Mouse (Mus musculus): ENCODE measurements around the gene Mrps33. TPM values are rescaled to one million over a fixed set of nuclear protein-coding genes. Genes with fewer than 3 reads are reported as not detected.

Gene Mrps33
- polyA plus RNA-seq, 1 experiment from 2014 or later: 166 TPM

- H3K36me3 ChIP-seq (ENCODE audit: control insufficient read depth, insufficient read depth, low read length): no peaks in the 10 kb centered on the region
- peaks cover 12% of the 10 kb centered on the region for H3K4me1 ChIP-seq (ENCODE audit: control insufficient read depth, insufficient read depth, low read depth, low read length)
- no peak for ATAC-seq
- H3K27ac ChIP-seq (ENCODE audit: low read depth, low read length): no peak overlapping the region
- H3K4me2 ChIP-seq (ENCODE audit: low read length): no peak overlapping the region
- H3K9me3 ChIP-seq (ENCODE audit: control insufficient read depth, low read length): no peaks in the 10 kb centered on the region
- no peak overlapping the region for H3K4me3 ChIP-seq (ENCODE audit: low read length)
- no peak overlapping the region for H3K9ac ChIP-seq (ENCODE audit: low read depth, low read length)
- WGBS: 63% methylated on average over 7 of the region's 7 CpGs
- H3K27me3 ChIP-seq (replicated peaks; ENCODE audit: control insufficient read depth, insufficient read depth, low read length): no peaks in the 10 kb centered on the region
Measured at GRCm38 (mm10) chr6:39783521-39783920, 27.3 kb downstream of the Mrps33 start.

DNA sequence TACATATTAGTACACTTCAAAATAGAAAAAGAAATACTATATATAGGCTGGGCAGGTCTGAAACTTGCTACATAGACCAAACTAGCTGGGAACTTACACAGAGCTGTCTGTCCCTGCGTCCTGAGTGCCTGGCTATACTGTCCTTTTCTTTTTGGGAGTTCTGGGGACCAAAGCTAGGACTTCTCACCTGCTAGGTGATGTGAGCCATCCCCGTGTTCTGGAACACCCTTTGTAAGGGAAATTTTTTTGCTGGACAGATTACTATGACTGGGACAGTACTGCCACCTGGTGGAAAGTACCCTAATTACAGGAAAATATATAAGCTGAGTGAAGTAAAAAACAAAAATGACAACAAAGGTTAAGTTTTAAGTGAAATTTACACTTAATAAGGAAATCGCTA lies 28.2 kb downstream of the Mrps33 start:
- no peaks in the 10 kb centered on the region for H3K9me3 ChIP-seq (ENCODE audit: control insufficient read depth, low read length)
- no peak overlapping the region for H3K4me3 ChIP-seq (ENCODE audit: low read length)
- H3K9ac ChIP-seq (ENCODE audit: low read depth, low read length): no peak overlapping the region
- no peaks in the 10 kb centered on the region for H3K27me3 ChIP-seq (replicated peaks; ENCODE audit: control insufficient read depth, insufficient read depth, low read length)
- no peak for ATAC-seq
- no peak overlapping the region for H3K27ac ChIP-seq (ENCODE audit: low read depth, low read length)
- H3K4me2 ChIP-seq (ENCODE audit: low read length): no peak overlapping the region
- no peaks in the 10 kb centered on the region for H3K36me3 ChIP-seq (ENCODE audit: control insufficient read depth, insufficient read depth, low read length)
- 34% methylated on average over 3 of the region's 3 CpGs for WGBS
- H3K4me1 ChIP-seq (ENCODE audit: control insufficient read depth, insufficient read depth, low read depth, low read length): peaks cover 9% of the 10 kb centered on the region

- Histone ChIP-seq H3K4me2 (ENCODE audit: low read length) (peak overlapping the region; percentile 58), H3K4me3 (ENCODE audit: low read length) (no peak overlapping the region), H3K9me3 (ENCODE audit: control insufficient read depth, low read length) (no peaks in the 10 kb centered on the region), H3K4me1 (ENCODE audit: control insufficient read depth, insufficient read depth, low read depth, low read length) (peaks cover 9% of the 10 kb centered on the region), H3K36me3 (ENCODE audit: control insufficient read depth, insufficient read depth, low read length) (no peaks in the 10 kb centered on the region), H3K27me3 (replicated peaks; ENCODE audit: control insufficient read depth, insufficient read depth, low read length) (no peaks in the 10 kb centered on the region), H3K27ac (ENCODE audit: low read depth, low read length) (peak overlapping the region; percentile 16; the same call in 1 of the 2 replicates), H3K9ac (ENCODE audit: low read depth, low read length) (peak overlapping the region; percentile 51; the same call in 1 of the 2 replicates)
- WGBS: 64% methylated on average over 17 of the region's 17 CpGs
- no peak for ATAC-seq
Measured at GRCm38 (mm10) chr6:39781766-39782530, 28.8 kb downstream of the Mrps33 start.

GRCm38 (mm10) chr6:39780857-39781666 lies 29.7 kb downstream of the Mrps33 start:
- Histone ChIP-seq H3K4me3 (ENCODE audit: low read length) (peak overlapping the region; percentile 26), H3K4me2 (ENCODE audit: low read length) (peak overlapping the region; percentile 58), H3K9ac (ENCODE audit: low read depth, low read length) (peak overlapping the region; percentile 51), H3K4me1 (ENCODE audit: control insufficient read depth, insufficient read depth, low read depth, low read length) (peaks cover 9% of the 10 kb centered on the region), H3K27ac (ENCODE audit: low read depth, low read length) (peak overlapping the region; percentile 56; the same call in 1 of the 2 replicates), H3K36me3 (ENCODE audit: control insufficient read depth, insufficient read depth, low read length) (no peaks in the 10 kb centered on the region), H3K27me3 (replicated peaks; ENCODE audit: control insufficient read depth, insufficient read depth, low read length) (no peaks in the 10 kb centered on the region), H3K9me3 (ENCODE audit: control insufficient read depth, low read length) (no peaks in the 10 kb centered on the region)
- ATAC-seq: peak; percentile 76
- WGBS: 5% methylated on average over 18 of the region's 18 CpGs

DNA sequence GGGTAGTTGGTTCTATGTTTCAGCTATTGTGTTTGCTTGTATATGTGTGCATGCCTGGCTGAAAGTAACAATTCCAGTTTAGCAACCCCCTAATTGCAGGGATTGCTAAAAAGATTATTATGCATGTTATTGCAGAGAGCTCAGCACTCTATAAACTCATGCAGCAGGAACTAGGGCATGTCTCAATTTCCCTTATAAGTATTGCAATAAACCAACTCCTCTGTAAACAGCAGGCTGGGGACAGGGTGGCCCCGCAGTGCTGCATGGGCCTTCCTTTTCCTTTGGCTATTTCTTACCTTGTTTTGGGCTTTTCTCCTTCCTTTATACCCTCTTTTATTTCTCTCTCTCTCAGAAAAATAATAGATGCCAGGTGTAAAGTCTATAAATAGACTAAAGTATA lies 32.3 kb downstream of the Mrps33 start:
- no peak overlapping the region for H3K27ac ChIP-seq (ENCODE audit: low read depth, low read length)
- peaks cover 9% of the 10 kb centered on the region for H3K4me1 ChIP-seq (ENCODE audit: control insufficient read depth, insufficient read depth, low read depth, low read length)
- 85% methylated on average over 1 of the region's 1 CpGs for WGBS
- ATAC-seq: no peak
- no peaks in the 10 kb centered on the region for H3K36me3 ChIP-seq (ENCODE audit: control insufficient read depth, insufficient read depth, low read length)
- no peaks in the 10 kb centered on the region for H3K9me3 ChIP-seq (ENCODE audit: control insufficient read depth, low read length)
- no peaks in the 10 kb centered on the region for H3K27me3 ChIP-seq (replicated peaks; ENCODE audit: control insufficient read depth, insufficient read depth, low read length)
- no peak overlapping the region for H3K4me2 ChIP-seq (ENCODE audit: low read length)
- no peak overlapping the region for H3K9ac ChIP-seq (ENCODE audit: low read depth, low read length)
- no peak overlapping the region for H3K4me3 ChIP-seq (ENCODE audit: low read length)

DNA sequence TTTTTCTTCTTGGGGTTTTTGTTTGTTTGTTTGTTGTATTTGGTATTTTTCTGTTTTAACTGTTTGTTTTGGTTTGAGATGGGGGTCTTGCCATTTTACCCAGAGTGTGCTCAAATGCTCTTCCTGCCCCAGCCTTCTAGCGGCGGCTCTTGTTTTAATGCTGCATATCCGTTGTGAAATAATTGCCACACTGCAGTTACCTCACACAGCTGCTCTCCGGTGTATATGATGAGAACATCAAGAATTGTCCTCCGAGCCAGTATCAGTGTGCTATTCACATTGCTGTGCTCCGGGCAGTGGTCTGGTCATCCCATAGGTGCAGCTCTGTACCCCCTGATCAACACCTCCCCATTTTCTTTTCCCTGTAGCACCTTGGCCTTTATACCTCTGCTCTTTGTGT lies 34.5 kb downstream of the Mrps33 start:
- no peak overlapping the region for H3K9ac ChIP-seq (ENCODE audit: low read depth, low read length)
- no peak overlapping the region for H3K4me3 ChIP-seq (ENCODE audit: low read length)
- H3K27ac ChIP-seq (ENCODE audit: low read depth, low read length): no peak overlapping the region
- H3K9me3 ChIP-seq (ENCODE audit: control insufficient read depth, low read length): no peaks in the 10 kb centered on the region
- no peak for ATAC-seq
- peaks cover 4% of the 10 kb centered on the region for H3K4me1 ChIP-seq (ENCODE audit: control insufficient read depth, insufficient read depth, low read depth, low read length)
- no peaks in the 10 kb centered on the region for H3K27me3 ChIP-seq (replicated peaks; ENCODE audit: control insufficient read depth, insufficient read depth, low read length)
- no peak overlapping the region for H3K4me2 ChIP-seq (ENCODE audit: low read length)
- WGBS: 88% methylated on average over 6 of the region's 6 CpGs
- H3K36me3 ChIP-seq (ENCODE audit: control insufficient read depth, insufficient read depth, low read length): no peaks in the 10 kb centered on the region

DNA sequence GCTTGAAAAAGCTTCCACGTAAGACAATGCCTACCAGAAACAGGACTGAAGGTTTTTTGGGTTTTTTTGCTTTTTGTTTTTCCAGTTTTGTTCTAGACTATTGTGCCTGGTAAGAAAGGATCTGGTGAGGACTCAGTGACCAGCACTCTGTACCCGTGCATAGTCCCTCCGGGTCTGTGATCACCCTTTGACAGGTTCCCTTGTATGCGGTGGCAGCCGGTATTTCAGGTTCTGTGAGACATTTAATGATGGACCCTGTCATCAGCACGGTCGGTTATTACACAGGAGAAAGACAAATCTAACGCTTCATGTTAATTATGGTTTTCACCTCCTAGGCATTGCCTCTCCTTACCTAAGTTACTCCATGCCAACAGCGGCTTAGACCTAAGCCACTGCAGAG lies 35.8 kb downstream of the Mrps33 start:
- Histone ChIP-seq H3K4me1 (ENCODE audit: control insufficient read depth, insufficient read depth, low read depth, low read length) (no peaks in the 10 kb centered on the region), H3K27me3 (replicated peaks; ENCODE audit: control insufficient read depth, insufficient read depth, low read length) (no peaks in the 10 kb centered on the region), H3K27ac (ENCODE audit: low read depth, low read length) (no peak overlapping the region), H3K4me3 (ENCODE audit: low read length) (no peak overlapping the region), H3K4me2 (ENCODE audit: low read length) (no peak overlapping the region), H3K9ac (ENCODE audit: low read depth, low read length) (no peak overlapping the region), H3K9me3 (ENCODE audit: control insufficient read depth, low read length) (no peaks in the 10 kb centered on the region), H3K36me3 (ENCODE audit: control insufficient read depth, insufficient read depth, low read length) (no peaks in the 10 kb centered on the region)
- ATAC-seq: no peak
- WGBS: 89% methylated on average over 9 of the region's 9 CpGs

- Histone ChIP-seq H3K4me1 (ENCODE audit: control insufficient read depth, insufficient read depth, low read depth, low read length) (no peaks in the 10 kb centered on the region), H3K27ac (ENCODE audit: low read depth, low read length) (no peak overlapping the region), H3K36me3 (ENCODE audit: control insufficient read depth, insufficient read depth, low read length) (no peaks in the 10 kb centered on the region), H3K9ac (ENCODE audit: low read depth, low read length) (no peak overlapping the region), H3K4me2 (ENCODE audit: low read length) (no peak overlapping the region), H3K4me3 (ENCODE audit: low read length) (no peak overlapping the region), H3K9me3 (ENCODE audit: control insufficient read depth, low read length) (no peaks in the 10 kb centered on the region), H3K27me3 (replicated peaks; ENCODE audit: control insufficient read depth, insufficient read depth, low read length) (no peaks in the 10 kb centered on the region)
- WGBS: 91% methylated on average over 2 of the region's 2 CpGs
- ATAC-seq: no peak
Measured at GRCm38 (mm10) chr6:39757229-39757628, 53.6 kb downstream of the Mrps33 start.

Data from hindbrain, embryonic 16.5 days (tissue).